Mouse (Mus musculus) lung, embryonic 15.5 days (tissue): ENCODE measurements around the gene Synpo2. TPM values are rescaled to one million over a fixed set of nuclear protein-coding genes. Genes with fewer than 3 reads are reported as not detected.

ENCODE experiments used
- ATAC-seq: fragments of 200-750 bp; cut with Nextera tagmentation; 2 replicates; pipeline ENCODE4 v1.8.0; 2017; ENCODE audit warnings: moderate number of reproducible peaks, borderline replicate concordance; ENCODE audit not compliant: low FRiP score, low TSS enrichment; ENCODE audit errors: extremely low read depth
- H3K27ac ChIP-seq: fragments of 300-500 bp; sonication (generic); 2 replicates; pipeline ENCODE4 v1.5.1; 2015; ENCODE audit warnings: moderate library complexity, mild to moderate bottlenecking, inconsistent platforms
- H3K27me3 ChIP-seq: fragments of 300-500 bp; sonication (generic); 2 replicates; pipeline ENCODE4 v1.6.1; 2015; ENCODE audit warnings: inconsistent platforms
- H3K36me3 ChIP-seq: fragments of 300-500 bp; sonication (generic); 2 replicates; pipeline ENCODE4 v1.6.1; 2015; ENCODE audit warnings: inconsistent platforms
- H3K4me1 ChIP-seq: fragments of 300-500 bp; sonication (generic); 2 replicates; pipeline ENCODE4 v1.6.1; 2015; ENCODE audit warnings: inconsistent platforms
- H3K4me2 ChIP-seq: fragments of 300-500 bp; sonication (generic); 2 replicates; pipeline ENCODE4 v1.6.1; 2015; ENCODE audit warnings: inconsistent platforms, mild to moderate bottlenecking, moderate library complexity
- H3K4me3 ChIP-seq: fragments of 300-500 bp; sonication (generic); 2 replicates; pipeline ENCODE4 v1.5.1; 2015; ENCODE audit warnings: mild to moderate bottlenecking, inconsistent platforms
- H3K9ac ChIP-seq: fragments of 300-500 bp; sonication (generic); 2 replicates; pipeline ENCODE4 v1.6.1; 2015; ENCODE audit warnings: inconsistent platforms
- H3K9me3 ChIP-seq: fragments of 300-500 bp; sonication (generic); 2 replicates; pipeline ENCODE4 v1.6.1; 2016; ENCODE audit warnings: inconsistent platforms
- WGBS: fragments of 180-500 bp; shearing (Covaris S2); methylation state at CpG from one replicate; pipeline ENCODE4 v1.1.7; 2015; 5-methylcytosine and 5-hydroxymethylcytosine counted together
- polyA plus RNA-seq: library from polyadenylated mRNA; unstranded; fragments of >200 nt; fragmentation: Nextera tagmentation; extraction: Ambion mirVana; gene quantifications from 2 replicates; pipeline ENCODE4 v1.2.1, GENCODE M21; 2015

Gene Synpo2
- polyA plus RNA-seq, 1 experiment from 2014 or later: 11.3 TPM

DNA sequence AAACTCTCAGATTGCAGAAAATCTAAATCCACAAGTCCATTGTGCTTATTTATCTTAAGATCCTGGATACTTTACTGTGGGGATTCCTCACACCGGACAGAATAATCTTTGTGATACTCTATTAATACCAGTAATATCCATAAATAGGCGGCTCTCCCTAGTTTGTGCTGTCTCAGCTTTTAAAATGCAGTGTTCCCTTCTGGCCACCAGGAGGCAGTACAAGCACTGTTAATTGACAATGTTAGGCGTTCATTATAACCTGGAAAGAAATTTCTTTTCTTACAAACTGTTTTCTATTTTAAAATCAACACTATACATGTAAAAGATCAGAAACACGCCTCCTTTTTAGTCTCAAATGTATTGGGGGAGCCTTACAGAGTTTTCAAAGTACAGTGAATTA lies 75.2 kb downstream of the Synpo2 start:
- Histone ChIP-seq H3K27me3 (no peaks in the 10 kb centered on the region), H3K9ac (no peak overlapping the region), H3K4me1 (0 out of 2 replicates have a peak, but pooled peaks cover 3% of the 10 kb centered on the region), H3K9me3 (no peaks in the 10 kb centered on the region), H3K4me3 (no peak overlapping the region), H3K4me2 (no peak overlapping the region), H3K27ac (no peak overlapping the region), H3K36me3 (no peaks in the 10 kb centered on the region)
- 13% methylated on average over 4 of the region's 4 CpGs for WGBS
- no peak for ATAC-seq

DNA sequence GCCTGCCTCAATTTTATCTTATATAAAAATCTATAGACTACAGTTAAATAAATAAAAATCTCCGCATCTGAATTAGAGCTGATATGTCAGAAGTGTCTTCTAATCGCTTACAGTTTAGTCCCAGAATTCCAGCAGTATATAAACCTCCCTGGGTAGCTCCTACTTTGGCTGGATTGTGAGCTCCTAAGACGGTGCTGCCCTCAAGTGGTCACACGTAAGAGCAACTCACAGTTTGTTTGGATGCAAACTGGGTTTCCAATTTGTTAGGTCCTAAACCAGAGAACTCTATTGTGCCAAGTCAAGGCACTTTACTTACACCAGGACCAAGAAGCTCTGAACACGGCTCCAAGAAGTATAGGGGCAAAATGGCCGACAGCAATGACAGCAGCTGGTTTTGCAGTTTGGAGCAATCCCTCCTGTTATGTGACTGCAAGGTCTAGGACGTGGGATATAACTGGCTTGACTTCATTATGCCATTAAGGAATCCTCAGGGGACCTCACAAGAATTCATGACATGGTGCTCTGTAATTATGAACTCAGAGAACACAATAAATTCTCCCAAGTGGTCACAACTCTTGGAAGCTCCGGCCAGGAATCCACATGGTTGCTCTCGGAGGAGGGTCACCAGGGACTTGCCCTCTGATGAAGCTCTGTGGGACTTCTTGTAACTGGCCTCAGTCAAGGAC lies 76.7 kb downstream of the Synpo2 start:
- H3K9ac ChIP-seq: no peak overlapping the region
- H3K4me2 ChIP-seq: no peak overlapping the region
- no peaks in the 10 kb centered on the region for H3K9me3 ChIP-seq
- peak; percentile 60; the same call in 1 of the 2 replicates for ATAC-seq
- H3K27me3 ChIP-seq: no peaks in the 10 kb centered on the region
- H3K4me3 ChIP-seq: no peak overlapping the region
- no peaks in the 10 kb centered on the region for H3K36me3 ChIP-seq
- 29% methylated on average over 9 of the region's 9 CpGs for WGBS
- H3K27ac ChIP-seq: no peak overlapping the region
- 0 out of 2 replicates have a peak, but pooled peaks cover 3% of the 10 kb centered on the region for H3K4me1 ChIP-seq

DNA sequence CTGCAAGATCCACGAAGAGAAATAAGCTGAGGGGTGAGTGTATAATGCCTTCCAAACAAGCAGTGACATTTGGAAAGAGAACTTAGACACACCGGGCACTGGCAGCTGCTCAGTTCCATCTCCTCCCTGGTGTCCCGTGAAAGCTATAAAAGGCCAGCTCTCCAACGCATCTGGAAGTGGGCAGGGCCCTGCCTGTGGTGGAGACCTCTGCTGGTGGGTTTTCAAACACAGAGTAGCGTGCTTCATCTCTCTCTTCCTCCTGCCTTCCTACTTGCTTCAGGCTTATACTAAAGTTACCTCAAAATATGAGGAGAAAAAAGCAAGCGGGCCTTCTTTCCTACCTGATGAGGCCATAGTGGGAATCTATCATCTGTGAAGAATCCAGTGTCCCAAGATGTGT lies 77.4 kb downstream of the Synpo2 start:
- H3K36me3 ChIP-seq: no peaks in the 10 kb centered on the region
- H3K27me3 ChIP-seq: no peaks in the 10 kb centered on the region
- no peak for ATAC-seq
- H3K9ac ChIP-seq: no peak overlapping the region
- 37% methylated on average over 6 of the region's 6 CpGs for WGBS
- H3K4me3 ChIP-seq: no peak overlapping the region
- H3K9me3 ChIP-seq: no peaks in the 10 kb centered on the region
- H3K4me2 ChIP-seq: no peak overlapping the region
- no peak overlapping the region for H3K27ac ChIP-seq
- 0 out of 2 replicates have a peak, but pooled peaks cover 3% of the 10 kb centered on the region for H3K4me1 ChIP-seq

DNA sequence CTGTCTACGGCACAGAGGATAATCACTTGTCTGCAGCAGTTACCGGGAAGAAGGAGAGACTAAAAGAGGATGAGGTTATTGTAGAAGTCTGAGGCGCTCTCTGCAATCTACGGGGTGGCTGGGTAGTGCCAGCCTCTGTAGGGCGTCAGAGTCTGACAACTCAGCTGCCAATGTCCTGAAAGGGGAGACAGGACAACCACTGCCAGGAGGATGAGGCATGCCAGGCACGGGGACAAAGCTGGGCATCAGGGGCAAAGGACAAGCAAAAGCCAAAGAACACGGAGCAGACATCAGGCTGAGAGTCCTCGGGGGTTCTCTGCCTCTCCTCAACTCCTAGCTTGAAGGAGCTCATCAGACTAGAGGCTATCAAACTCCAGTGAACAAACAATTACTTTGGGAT lies 82.6 kb downstream of the Synpo2 start:
- H3K4me1 ChIP-seq: no peaks in the 10 kb centered on the region
- 76% methylated on average over 8 of the region's 8 CpGs for WGBS
- no peak overlapping the region for H3K27ac ChIP-seq
- no peaks in the 10 kb centered on the region for H3K9me3 ChIP-seq
- H3K4me3 ChIP-seq: no peak overlapping the region
- no peaks in the 10 kb centered on the region for H3K36me3 ChIP-seq
- no peaks in the 10 kb centered on the region for H3K27me3 ChIP-seq
- H3K9ac ChIP-seq: no peak overlapping the region
- no peak overlapping the region for H3K4me2 ChIP-seq
- no peak for ATAC-seq

DNA sequence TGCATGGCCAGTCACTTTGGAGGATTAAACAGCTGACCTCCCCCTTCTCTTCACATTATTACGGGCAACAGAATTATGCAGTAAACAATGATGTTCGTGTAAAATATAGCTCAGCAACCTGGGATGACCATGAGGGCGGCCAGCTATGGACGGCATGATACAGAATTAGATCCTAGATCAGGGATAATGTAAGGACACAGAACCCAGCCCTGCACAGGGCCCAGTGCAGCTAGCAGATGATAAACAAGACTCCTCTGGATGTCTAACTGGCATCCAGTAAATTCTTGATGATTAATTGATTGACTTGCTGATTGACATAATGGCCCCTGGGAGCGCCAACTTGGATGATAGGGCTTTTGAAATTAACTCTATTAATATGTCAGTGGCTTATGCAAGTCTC lies 83.0 kb downstream of the Synpo2 start:
- H3K36me3 ChIP-seq: no peaks in the 10 kb centered on the region
- no peak overlapping the region for H3K27ac ChIP-seq
- no peak overlapping the region for H3K9ac ChIP-seq
- H3K4me2 ChIP-seq: no peak overlapping the region
- H3K4me3 ChIP-seq: no peak overlapping the region
- no peak for ATAC-seq
- no peaks in the 10 kb centered on the region for H3K9me3 ChIP-seq
- H3K4me1 ChIP-seq: no peaks in the 10 kb centered on the region
- WGBS: 75% methylated on average over 5 of the region's 5 CpGs
- no peaks in the 10 kb centered on the region for H3K27me3 ChIP-seq

DNA sequence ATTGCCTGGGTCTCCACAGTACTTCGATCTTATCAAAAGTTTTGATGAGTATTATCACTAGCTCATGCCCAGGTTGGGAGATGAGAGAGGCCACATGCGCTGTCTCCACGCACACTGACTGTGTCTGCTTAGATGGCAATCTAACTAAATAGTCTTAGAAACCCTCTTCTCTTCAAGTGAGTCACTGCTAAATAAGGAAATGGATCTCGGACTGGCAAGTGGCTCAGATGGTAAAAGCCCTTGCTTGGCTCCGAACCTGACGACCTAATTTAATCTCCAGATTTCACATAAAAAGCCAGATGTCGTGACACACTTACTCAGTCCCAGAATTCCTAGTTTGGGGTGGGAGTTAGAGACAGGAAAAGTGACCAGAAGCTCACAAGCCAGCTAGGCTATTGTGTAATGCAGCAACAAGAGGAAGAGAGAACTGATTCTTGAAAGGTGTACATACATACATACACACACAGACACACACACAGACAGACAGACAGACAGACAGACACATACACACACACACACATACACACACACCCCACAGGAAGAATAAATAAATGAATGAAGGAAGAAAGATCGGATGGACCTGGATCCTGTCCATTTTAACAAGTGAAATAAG lies 85.3 kb downstream of the Synpo2 start:
- Histone ChIP-seq H3K27me3 (no peaks in the 10 kb centered on the region), H3K4me3 (no peak overlapping the region), H3K9me3 (no peaks in the 10 kb centered on the region), H3K4me2 (no peak overlapping the region), H3K9ac (no peak overlapping the region), H3K27ac (no peak overlapping the region), H3K36me3 (no peaks in the 10 kb centered on the region), H3K4me1 (no peaks in the 10 kb centered on the region)
- WGBS: 51% methylated on average over 8 of the region's 8 CpGs
- ATAC-seq: no peak

DNA sequence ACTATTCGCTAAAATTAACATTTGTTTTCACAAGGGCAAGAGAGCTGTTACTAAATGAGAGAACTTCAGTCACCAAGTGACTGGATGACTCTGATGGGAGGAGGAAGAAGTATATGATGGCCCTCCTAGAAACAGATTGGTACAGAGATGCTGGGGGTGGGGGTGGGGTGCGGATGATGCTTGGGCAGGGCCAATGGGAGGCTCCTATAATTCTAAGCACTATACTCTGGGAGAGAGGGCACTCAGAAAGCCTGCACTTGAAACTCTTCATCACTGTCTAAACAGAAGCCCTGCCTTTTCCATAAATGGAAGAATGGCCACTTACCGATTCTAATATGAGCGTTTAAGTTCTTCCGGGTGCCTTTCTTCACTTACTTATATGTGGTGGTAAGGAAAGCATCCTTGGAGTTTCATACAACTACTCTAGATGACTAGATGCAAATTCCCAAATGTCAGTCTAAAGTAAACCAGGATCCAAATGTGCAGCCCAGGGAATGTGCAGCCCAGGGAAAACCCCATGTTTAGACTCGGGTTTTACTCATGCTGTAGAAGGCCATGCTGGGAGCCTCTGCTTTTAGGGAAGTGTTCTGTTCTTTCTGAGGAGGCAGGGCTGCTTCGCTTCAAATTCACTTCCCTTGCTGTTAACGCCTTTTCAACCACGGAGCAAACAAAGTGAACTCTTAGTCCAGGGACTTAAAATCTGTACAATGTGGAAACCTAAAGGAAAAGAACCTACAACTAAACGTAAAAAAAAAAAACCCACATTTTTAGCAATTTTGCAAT lies 86.4 kb downstream of the Synpo2 start:
- Histone ChIP-seq H3K4me3 (no peak overlapping the region), H3K36me3 (no peaks in the 10 kb centered on the region), H3K9ac (no peak overlapping the region), H3K4me2 (no peak overlapping the region), H3K27me3 (no peaks in the 10 kb centered on the region), H3K4me1 (no peaks in the 10 kb centered on the region), H3K9me3 (no peaks in the 10 kb centered on the region), H3K27ac (no peak overlapping the region)
- WGBS: 49% methylated on average over 10 of the region's 10 CpGs
- no peak for ATAC-seq

DNA sequence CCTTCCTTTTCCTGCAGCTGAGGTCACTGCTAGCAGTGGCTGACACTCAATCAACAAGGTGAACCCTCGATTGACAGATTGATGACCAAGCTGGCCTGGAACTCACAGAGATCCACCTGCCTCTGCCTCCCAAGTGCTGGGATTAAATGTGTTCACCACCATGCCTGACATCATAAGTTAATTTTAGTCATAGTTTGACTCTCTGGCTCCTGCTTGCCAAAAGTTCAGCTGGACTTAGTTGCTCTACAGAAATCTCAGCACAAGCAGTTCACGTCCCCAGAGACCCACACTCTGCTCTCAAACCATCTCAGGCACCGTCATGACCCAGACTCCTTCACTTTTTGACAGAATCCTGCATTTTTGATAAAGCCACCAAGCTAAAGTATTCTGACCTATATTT lies 87.3 kb downstream of the Synpo2 start:
- no peaks in the 10 kb centered on the region for H3K27me3 ChIP-seq
- H3K4me3 ChIP-seq: no peak overlapping the region
- no peaks in the 10 kb centered on the region for H3K9me3 ChIP-seq
- H3K4me1 ChIP-seq: no peaks in the 10 kb centered on the region
- H3K27ac ChIP-seq: no peak overlapping the region
- no peak overlapping the region for H3K4me2 ChIP-seq
- no peaks in the 10 kb centered on the region for H3K36me3 ChIP-seq
- 71% methylated on average over 3 of the region's 3 CpGs for WGBS
- no peak overlapping the region for H3K9ac ChIP-seq
- ATAC-seq: no peak

DNA sequence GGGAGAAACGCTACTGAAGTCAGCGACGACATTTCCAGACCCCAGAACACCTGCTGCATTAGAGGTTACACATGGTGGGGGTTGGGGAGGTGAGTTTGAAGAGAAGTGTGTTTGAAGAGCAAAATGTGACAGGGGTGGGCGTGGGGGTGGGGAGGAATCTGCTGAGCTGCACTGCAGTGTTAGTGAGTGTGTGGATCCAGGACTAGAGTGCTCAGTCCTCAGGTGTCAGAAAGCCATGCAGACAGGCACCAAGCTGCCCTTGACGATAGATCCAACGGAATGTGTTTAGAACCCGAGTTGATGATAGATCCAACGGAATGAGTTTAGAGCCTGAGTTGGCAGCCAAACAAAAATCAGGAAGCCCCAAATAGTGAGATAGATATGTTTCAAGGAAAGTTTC lies 89.4 kb downstream of the Synpo2 start:
- Histone ChIP-seq H3K9ac (no peak overlapping the region), H3K9me3 (no peaks in the 10 kb centered on the region), H3K4me3 (no peak overlapping the region), H3K4me2 (no peak overlapping the region), H3K36me3 (no peaks in the 10 kb centered on the region), H3K4me1 (no peaks in the 10 kb centered on the region), H3K27me3 (no peaks in the 10 kb centered on the region), H3K27ac (no peak overlapping the region)
- ATAC-seq: no peak
- 29% methylated on average over 8 of the region's 8 CpGs for WGBS

DNA sequence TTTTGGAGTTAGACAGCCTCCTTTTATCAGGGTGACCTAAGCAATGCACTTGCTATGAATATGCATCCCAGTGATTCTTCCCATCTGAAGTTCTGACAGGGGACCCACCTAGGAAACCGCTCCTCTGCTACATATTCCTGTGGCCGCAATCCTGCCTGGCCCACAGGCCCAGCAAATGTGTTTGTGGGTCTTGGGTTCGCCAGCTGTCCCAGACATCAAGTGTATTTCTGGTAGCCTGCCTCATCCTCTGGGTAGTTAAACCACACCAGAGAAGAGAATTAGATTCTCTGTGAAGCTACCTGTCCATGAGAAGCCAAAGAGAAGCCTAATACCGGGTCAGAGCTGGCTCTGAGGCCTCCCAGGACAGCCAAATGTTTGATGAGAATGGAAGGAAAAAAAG lies 90.0 kb downstream of the Synpo2 start:
- 76% methylated on average over 4 of the region's 4 CpGs for WGBS
- ATAC-seq: no peak
- H3K4me3 ChIP-seq: no peak overlapping the region
- H3K9me3 ChIP-seq: no peaks in the 10 kb centered on the region
- H3K27ac ChIP-seq: no peak overlapping the region
- H3K4me1 ChIP-seq: no peaks in the 10 kb centered on the region
- no peaks in the 10 kb centered on the region for H3K27me3 ChIP-seq
- H3K9ac ChIP-seq: no peak overlapping the region
- H3K4me2 ChIP-seq: no peak overlapping the region
- no peaks in the 10 kb centered on the region for H3K36me3 ChIP-seq

DNA sequence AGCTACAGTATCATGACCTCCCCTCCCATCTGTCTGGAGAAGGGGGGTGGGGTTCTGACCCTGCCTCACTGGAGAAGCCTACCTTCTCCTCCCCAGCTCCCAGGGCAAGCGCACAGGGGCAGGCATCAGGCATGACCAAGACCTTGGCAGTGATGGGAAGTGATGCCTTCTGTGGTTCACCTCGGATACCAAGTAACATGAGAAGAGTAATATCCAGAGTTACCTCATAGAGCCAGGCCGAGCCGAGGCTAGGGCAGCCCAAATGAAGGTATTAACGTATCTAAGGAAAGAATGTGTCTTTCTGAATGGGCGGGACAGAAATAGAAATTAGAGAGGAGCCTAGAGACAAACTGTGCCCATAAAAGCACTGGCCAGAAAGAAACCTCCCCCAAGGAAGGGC lies 92.5 kb downstream of the Synpo2 start:
- Histone ChIP-seq H3K4me1 (peaks cover 20% of the 10 kb centered on the region), H3K27ac (no peak overlapping the region), H3K36me3 (no peaks in the 10 kb centered on the region), H3K9ac (no peak overlapping the region), H3K27me3 (no peaks in the 10 kb centered on the region), H3K4me3 (no peak overlapping the region), H3K4me2 (no peak overlapping the region), H3K9me3 (no peaks in the 10 kb centered on the region)
- WGBS: 76% methylated on average over 6 of the region's 6 CpGs
- ATAC-seq: no peak

DNA sequence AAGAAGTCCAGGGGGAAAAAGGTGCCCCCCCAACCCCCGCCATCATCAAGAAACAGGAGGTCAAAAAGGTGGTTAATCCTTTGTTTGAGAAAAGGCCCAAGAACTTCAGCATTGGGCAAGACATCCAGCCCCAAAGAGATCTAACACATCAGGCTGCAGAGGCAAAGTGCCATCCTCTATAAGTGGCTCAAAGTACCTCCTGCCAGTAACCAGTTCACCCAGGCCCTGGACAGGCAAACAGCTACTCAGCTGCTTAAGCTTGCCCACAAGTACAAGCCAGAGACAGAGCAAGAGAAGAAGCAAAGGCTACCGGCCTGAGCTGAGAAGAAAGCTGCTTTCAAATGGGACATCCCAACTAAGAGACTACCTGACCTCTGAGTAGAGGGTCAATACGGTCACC lies 93.7 kb downstream of the Synpo2 start:
- Histone ChIP-seq H3K4me3 (no peak overlapping the region), H3K4me1 (peaks cover 25% of the 10 kb centered on the region), H3K27me3 (no peaks in the 10 kb centered on the region), H3K9me3 (no peaks in the 10 kb centered on the region), H3K36me3 (no peaks in the 10 kb centered on the region), H3K27ac (no peak overlapping the region), H3K9ac (no peak overlapping the region), H3K4me2 (no peak overlapping the region)
- 75% methylated on average over 3 of the region's 3 CpGs for WGBS
- ATAC-seq: no peak
